Mouse (Mus musculus) brain, adult 10 weeks (tissue): Measurements from ENCODE around the gene Olfr147. TPM values are rescaled to one million over a fixed set of nuclear protein-coding genes. Genes with fewer than 3 reads are reported as not detected.

Source experiments
- polyA plus RNA-seq: library from polyadenylated mRNA; stranded (reverse); fragments of 350-450 nt; fragmentation: Illumina TruSeq; extraction: RNeasy Lipid Tissue Mini Kit (QIAGEN cat#74804); gene quantifications from one replicate; pipeline ENCODE4 v1.2.3, GENCODE M21; 2015; ENCODE audit warnings: low read depth, low replicate concordance

The Olfr147 gene
- not detected for polyA plus RNA-seq

GRCm38 (mm10) chr9:38401398-38401797 is at the start of gene Olfr147:
Gene Olfr147, plus strand, starts transcription at chr9:38401698.

GRCm38 (mm10) chr9:38366596-38366995 is 34.9 kb upstream of the Olfr147 start, which contains the start of gene Olfr250:
Gene Olfr250, plus strand, starts transcription at chr9:38366896.

GRCm38 (mm10) chr9:38376786-38377185 is 24.7 kb upstream of the Olfr147 start, which contains the start of gene Olfr251:
Gene Olfr251, plus strand, starts transcription at chr9:38377086.

GRCm38 (mm10) chr9:38429155-38429554 is 27.7 kb downstream of the Olfr147 start, which contains the start of gene Olfr901:
Gene Olfr901, plus strand, starts transcription at chr9:38429455.

GRCm38 (mm10) chr9:38447352-38447751 is 45.9 kb downstream of the Olfr147 start, which contains the start of gene Olfr902:
Gene Olfr902, plus strand, starts transcription at chr9:38447652.

Other genes starting within 250 kb of the Olfr147 start
- not detected for gene Olfr891, start 220.9 kb upstream of the Olfr147 start, polyA plus RNA-seq
- not detected for gene Olfr893, start 193.3 kb upstream of the Olfr147 start, polyA plus RNA-seq
- gene Olfr894, start 183.6 kb upstream of the Olfr147 start, polyA plus RNA-seq: not detected
- not detected for gene Olfr143, start 148.9 kb upstream of the Olfr147 start, polyA plus RNA-seq
- not detected for gene Olfr895, start 133.8 kb upstream of the Olfr147 start, polyA plus RNA-seq
- gene Olfr896-ps1, start 110.6 kb upstream of the Olfr147 start, polyA plus RNA-seq: not detected
- not detected for gene Olfr25, start 72.6 kb upstream of the Olfr147 start, polyA plus RNA-seq
- gene Olfr898, start 53.3 kb upstream of the Olfr147 start, polyA plus RNA-seq: not detected
- not detected for gene Olfr250, start 34.8 kb upstream of the Olfr147 start, polyA plus RNA-seq
- not detected for gene Olfr251, start 24.6 kb upstream of the Olfr147 start, polyA plus RNA-seq
- gene Olfr901, start 27.8 kb downstream of the Olfr147 start, polyA plus RNA-seq: not detected
- gene Olfr902, start 46.0 kb downstream of the Olfr147 start, polyA plus RNA-seq: not detected
- gene Olfr904, start 61.4 kb downstream of the Olfr147 start, polyA plus RNA-seq: not detected
- gene Olfr905, start 69.4 kb downstream of the Olfr147 start, polyA plus RNA-seq: not detected
- gene Olfr906, start 85.4 kb downstream of the Olfr147 start, polyA plus RNA-seq: not detected
- not detected for gene Olfr907, start 94.1 kb downstream of the Olfr147 start, polyA plus RNA-seq
- not detected for gene Olfr911-ps1, start 119.9 kb downstream of the Olfr147 start, polyA plus RNA-seq
- gene Olfr910, start 136.2 kb downstream of the Olfr147 start, polyA plus RNA-seq: not detected
- gene Olfr912, start 178.5 kb downstream of the Olfr147 start, polyA plus RNA-seq: not detected
- not detected for gene Olfr913, start 191.1 kb downstream of the Olfr147 start, polyA plus RNA-seq
- gene Olfr914, start 203.4 kb downstream of the Olfr147 start, polyA plus RNA-seq: not detected